Mouse (Mus musculus) small intestine, adult 2 months (tissue): ENCODE measurements at regions not wholly inside any gene's neighbourhood (a gene's known extent, or its start where the extent isn't known, plus 50 kb on each side); places are given as distances from the start of the nearest gene placed in this dataset.

ENCODE experiments used
- H3K27ac ChIP-seq: fragments of 200-500 bp; 2 replicates; pipeline ENCODE4 v1.5.1; 2012; ENCODE audit warnings: low read depth, low read length, control low read depth, inconsistent platforms; ENCODE audit not compliant: insufficient read depth
- H3K27me3 ChIP-seq: fragments of 200-500 bp; 2 replicates; pipeline ENCODE4 v1.6.1; 2012; ENCODE audit warnings: mild to moderate bottlenecking, moderate library complexity, low read length, inconsistent platforms; ENCODE audit not compliant: control insufficient read depth, insufficient read depth
- H3K36me3 ChIP-seq: fragments of 200-500 bp; 2 replicates; pipeline ENCODE4 v1.6.1; 2012; ENCODE audit warnings: mild to moderate bottlenecking, low read length, control low read depth, inconsistent platforms; ENCODE audit not compliant: control insufficient read depth, insufficient read depth
- H3K4me1 ChIP-seq: fragments of 200-500 bp; 2 replicates; pipeline ENCODE4 v1.6.1; 2012; ENCODE audit warnings: low read length, inconsistent platforms, mixed read lengths; ENCODE audit not compliant: control insufficient read depth, insufficient read depth, insufficient read length
- H3K4me3 ChIP-seq: fragments of 200-500 bp; 2 replicates; pipeline ENCODE4 v1.5.1; 2012; ENCODE audit warnings: low read depth, mild to moderate bottlenecking, control low read depth, inconsistent platforms, low read length, moderate library complexity
- CTCF ChIP-seq: fragments of 200-500 bp; IDR thresholded peaks from 2 replicates; pipeline ENCODE4 v1.5.1; 2012; ENCODE audit warnings: low read depth, mild to moderate bottlenecking, control low read depth, inconsistent platforms, low read length, moderate library complexity, mixed read lengths; ENCODE audit not compliant: insufficient replicate concordance, insufficient read length; ENCODE audit errors: extremely low read depth
- POLR2A ChIP-seq: fragments of 200-500 bp; IDR thresholded peaks from 2 replicates; pipeline ENCODE4 v1.6.1; 2012; ENCODE audit warnings: low read depth, mild to moderate bottlenecking, control low read depth, inconsistent platforms, low read length, moderate library complexity
- WGBS: fragments of 180-500 bp; shearing (Covaris S2); methylation state at CpG from one replicate; pipeline ENCODE4 v1.1.7; 2018; 5-methylcytosine and 5-hydroxymethylcytosine counted together

GRCm38 (mm10) chr15:72321528-72321927 is 1512.8 kb upstream of the Gm6569 start:
- Histone ChIP-seq H3K27me3 (no peaks in the 10 kb centered on the region), H3K36me3 (no peaks in the 10 kb centered on the region), H3K4me3 (no peak overlapping the region), H3K4me1 (no peaks in the 10 kb centered on the region), H3K27ac (no peak overlapping the region)
- 91% methylated on average over 5 of the region's 5 CpGs for WGBS
- TF ChIP-seq CTCF: no peak

- TF ChIP-seq POLR2A (no peak), CTCF (no peak)
- H3K27ac ChIP-seq: no peak overlapping the region
- WGBS: 81% methylated on average over 3 of the region's 3 CpGs
- H3K36me3 ChIP-seq: no peaks in the 10 kb centered on the region
- no peaks in the 10 kb centered on the region for H3K4me1 ChIP-seq
- H3K27me3 ChIP-seq: no peaks in the 10 kb centered on the region
- H3K4me3 ChIP-seq: no peak overlapping the region
Measured at GRCm38 (mm10) chr15:72322127-72322526, 1512.2 kb upstream of the Gm6569 start.

- Histone ChIP-seq H3K4me1 (no peaks in the 10 kb centered on the region), H3K4me3 (no peak overlapping the region), H3K27ac (no peak overlapping the region), H3K36me3 (no peaks in the 10 kb centered on the region), H3K27me3 (no peaks in the 10 kb centered on the region)
- WGBS: 79% methylated on average over 7 of the region's 7 CpGs
- no peak for TF ChIP-seq CTCF
- TF ChIP-seq POLR2A: no peak
Measured at GRCm38 (mm10) chr15:72323158-72323557, 1511.2 kb upstream of the Gm6569 start.

- no peaks in the 10 kb centered on the region for H3K4me1 ChIP-seq
- TF ChIP-seq POLR2A: no peak
- 63% methylated on average over 4 of the region's 4 CpGs for WGBS
- no peaks in the 10 kb centered on the region for H3K36me3 ChIP-seq
- no peak overlapping the region for H3K4me3 ChIP-seq
- no peak overlapping the region for H3K27ac ChIP-seq
- no peaks in the 10 kb centered on the region for H3K27me3 ChIP-seq
Measured at GRCm38 (mm10) chr15:72331262-72331661, 1503.1 kb upstream of the Gm6569 start.

GRCm38 (mm10) chr15:72334497-72334896 is 1499.9 kb upstream of the Gm6569 start:
- no peak for TF ChIP-seq POLR2A
- TF ChIP-seq CTCF: no peak
- no peak overlapping the region for H3K4me3 ChIP-seq
- H3K36me3 ChIP-seq: no peaks in the 10 kb centered on the region
- no peak overlapping the region for H3K27ac ChIP-seq
- 83% methylated on average over 4 of the region's 4 CpGs for WGBS
- no peaks in the 10 kb centered on the region for H3K4me1 ChIP-seq
- H3K27me3 ChIP-seq: no peaks in the 10 kb centered on the region

- Histone ChIP-seq H3K36me3 (no peaks in the 10 kb centered on the region), H3K27ac (no peak overlapping the region), H3K4me1 (no peaks in the 10 kb centered on the region), H3K27me3 (no peaks in the 10 kb centered on the region), H3K4me3 (no peak overlapping the region)
- TF ChIP-seq CTCF (no peak), POLR2A (no peak)
- 87% methylated on average over 1 of the region's 1 CpGs for WGBS
Measured at GRCm38 (mm10) chr15:72339629-72340028, 1494.7 kb upstream of the Gm6569 start.

GRCm38 (mm10) chr15:72341991-72342390 is 1492.4 kb upstream of the Gm6569 start:
- TF ChIP-seq POLR2A (no peak), CTCF (no peak)
- no peaks in the 10 kb centered on the region for H3K27me3 ChIP-seq
- WGBS: 85% methylated on average over 2 of the region's 2 CpGs
- H3K27ac ChIP-seq: no peak overlapping the region
- H3K4me1 ChIP-seq: no peaks in the 10 kb centered on the region
- no peaks in the 10 kb centered on the region for H3K36me3 ChIP-seq
- no peak overlapping the region for H3K4me3 ChIP-seq

GRCm38 (mm10) chr15:72342504-72342903 is 1491.9 kb upstream of the Gm6569 start:
- no peaks in the 10 kb centered on the region for H3K4me1 ChIP-seq
- H3K36me3 ChIP-seq: no peaks in the 10 kb centered on the region
- H3K27me3 ChIP-seq: no peaks in the 10 kb centered on the region
- no peak overlapping the region for H3K27ac ChIP-seq
- no peak overlapping the region for H3K4me3 ChIP-seq
- WGBS: 80% methylated on average over 4 of the region's 4 CpGs
- no peak for TF ChIP-seq CTCF
- TF ChIP-seq POLR2A: no peak

GRCm38 (mm10) chr15:72343794-72344193 is 1490.6 kb upstream of the Gm6569 start:
- Histone ChIP-seq H3K36me3 (no peaks in the 10 kb centered on the region), H3K27ac (no peak overlapping the region), H3K4me1 (no peaks in the 10 kb centered on the region), H3K4me3 (no peak overlapping the region), H3K27me3 (no peaks in the 10 kb centered on the region)
- TF ChIP-seq CTCF: no peak
- TF ChIP-seq POLR2A: no peak
